Mouse (Mus musculus) midbrain, embryonic 15.5 days (tissue): ENCODE results near the gene Tbl2. TPM values are rescaled to one million over a fixed set of nuclear protein-coding genes. Genes with fewer than 3 reads are reported as not detected.

Experiments
- ATAC-seq: fragments of 200-750 bp; cut with Nextera tagmentation; replicated peaks from 2 replicates; pipeline ENCODE4 v1.8.0; 2017; ENCODE audit warnings: moderate TSS enrichment
- H3K27ac ChIP-seq: fragments of 300-500 bp; sonication (generic); 2 replicates; pipeline ENCODE4 v1.5.1; 2015; ENCODE audit warnings: mild to moderate bottlenecking, inconsistent platforms
- H3K27me3 ChIP-seq: fragments of 300-500 bp; sonication (generic); replicated peaks from 2 replicates; pipeline ENCODE4 v1.6.1; 2015; ENCODE audit warnings: inconsistent platforms
- H3K36me3 ChIP-seq: fragments of 300-500 bp; sonication (generic); replicated peaks from 2 replicates; pipeline ENCODE4 v1.6.1; 2015; ENCODE audit warnings: inconsistent platforms
- H3K4me1 ChIP-seq: fragments of 300-500 bp; sonication (generic); 2 replicates; pipeline ENCODE4 v1.6.1; 2015; ENCODE audit warnings: inconsistent platforms
- H3K4me2 ChIP-seq: fragments of 300-500 bp; sonication (generic); 2 replicates; pipeline ENCODE4 v1.6.1; 2015; ENCODE audit warnings: inconsistent platforms, mild to moderate bottlenecking, moderate library complexity
- H3K4me3 ChIP-seq: fragments of 300-500 bp; sonication (generic); 2 replicates; pipeline ENCODE4 v1.5.1; 2015; ENCODE audit warnings: mild to moderate bottlenecking, inconsistent platforms
- H3K9ac ChIP-seq: fragments of 300-500 bp; sonication (generic); 2 replicates; pipeline ENCODE4 v1.6.1; 2015; ENCODE audit warnings: mild to moderate bottlenecking, inconsistent platforms
- H3K9me3 ChIP-seq: fragments of 300-500 bp; sonication (generic); 2 replicates; pipeline ENCODE4 v1.6.1; 2016; ENCODE audit warnings: inconsistent platforms
- WGBS: fragments of 180-500 bp; shearing (Covaris S2); methylation state at CpG from one replicate; pipeline ENCODE4 v1.1.7; 2015; ENCODE audit warnings: mixed read lengths; 5-methylcytosine and 5-hydroxymethylcytosine counted together
- polyA plus RNA-seq: library from polyadenylated mRNA; unstranded; fragments of >200 nt; fragmentation: Nextera tagmentation; extraction: Ambion mirVana; gene quantifications from 2 replicates; pipeline ENCODE4 v1.2.1, GENCODE M21; 2015

Gene Tbl2
- polyA plus RNA-seq, 1 experiment from 2014 or later, result 13.2 TPM

DNA sequence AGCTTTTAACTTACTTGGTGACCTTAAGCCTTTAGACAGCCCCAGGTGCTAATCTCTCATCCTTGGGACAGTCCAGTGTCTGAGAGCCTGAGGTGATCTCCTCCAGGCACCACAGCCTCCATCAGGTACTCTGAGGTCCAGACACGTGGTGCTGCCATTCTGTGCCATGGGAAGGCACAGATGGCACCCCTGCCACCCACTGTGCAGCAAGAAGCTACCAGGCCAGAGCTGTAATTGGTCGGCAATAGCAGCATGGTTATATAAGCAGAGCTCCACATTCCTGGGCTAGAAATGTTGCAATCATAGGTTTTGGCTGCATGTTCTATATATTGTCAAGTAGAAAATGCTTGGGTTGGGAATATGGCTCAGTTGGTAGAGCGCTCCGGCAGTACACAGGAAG lies 29.5 kb downstream of the Tbl2 start:
- Histone ChIP-seq H3K9me3 (no peaks in the 10 kb centered on the region), H3K9ac (no peak overlapping the region), H3K4me1 (no peaks in the 10 kb centered on the region), H3K27me3 (no peaks in the 10 kb centered on the region), H3K4me2 (no peak overlapping the region), H3K4me3 (no peak overlapping the region), H3K27ac (no peak overlapping the region), H3K36me3 (peaks cover 63% of the 10 kb centered on the region)
- no peak for ATAC-seq
- WGBS, result 91% methylated on average over 4 of the region's 4 CpGs

DNA sequence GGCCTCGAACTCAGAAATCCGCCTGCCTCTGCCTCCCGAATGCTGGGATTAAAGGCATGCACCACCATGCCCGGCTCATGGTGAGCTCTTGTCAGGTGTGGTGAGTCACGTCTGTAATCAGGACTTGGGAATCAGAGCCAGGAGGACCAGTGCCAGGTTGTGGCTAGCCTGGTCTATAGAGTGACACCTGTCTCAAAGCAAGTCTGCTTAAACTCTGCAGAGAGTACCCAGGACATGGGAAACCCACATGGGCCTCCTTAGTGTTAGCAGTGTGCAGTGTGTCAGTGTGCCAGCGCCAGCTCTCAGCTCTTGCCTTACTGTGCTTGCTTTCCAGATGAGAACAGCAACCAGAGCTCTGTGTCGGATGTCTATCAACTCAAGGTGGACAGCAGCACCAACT lies 30.2 kb downstream of the Tbl2 start:
- Histone ChIP-seq H3K36me3 (peaks cover 59% of the 10 kb centered on the region), H3K4me1 (no peaks in the 10 kb centered on the region), H3K4me2 (no peak overlapping the region), H3K9ac (no peak overlapping the region), H3K9me3 (no peaks in the 10 kb centered on the region; the same call in 1 of the 2 replicates), H3K27me3 (no peaks in the 10 kb centered on the region), H3K27ac (no peak overlapping the region), H3K4me3 (no peak overlapping the region)
- ATAC-seq, result no peak
- WGBS, result 94% methylated on average over 7 of the region's 7 CpGs

DNA sequence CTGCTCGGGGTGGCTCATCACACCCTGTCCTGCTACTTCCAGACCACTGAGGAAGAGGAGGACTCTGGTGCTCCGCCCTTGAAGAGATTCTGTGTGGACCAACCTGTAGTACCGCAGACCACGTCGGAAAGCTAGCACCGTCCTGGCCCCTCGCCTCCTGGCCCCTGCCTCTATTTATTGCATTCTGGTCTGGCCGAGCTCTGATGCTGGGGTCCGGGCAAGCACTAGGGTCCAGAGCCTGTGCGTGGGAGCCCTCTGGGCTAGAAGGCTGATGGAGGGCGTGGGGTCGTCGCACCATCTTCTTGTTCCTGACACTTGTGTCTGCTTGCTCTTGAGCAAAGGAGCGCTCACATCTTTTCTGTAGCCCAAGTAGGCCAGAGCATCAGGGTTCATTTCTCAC lies 31.3 kb downstream of the Tbl2 start:
- Histone ChIP-seq H3K9me3 (no peaks in the 10 kb centered on the region; the same call in 1 of the 2 replicates), H3K9ac (no peak overlapping the region), H3K27ac (no peak overlapping the region), H3K4me2 (no peak overlapping the region), H3K27me3 (no peaks in the 10 kb centered on the region), H3K4me3 (no peak overlapping the region), H3K4me1 (no peaks in the 10 kb centered on the region), H3K36me3 (peaks cover 54% of the 10 kb centered on the region)
- ATAC-seq, result no peak
- WGBS, result 94% methylated on average over 14 of the region's 14 CpGs

DNA sequence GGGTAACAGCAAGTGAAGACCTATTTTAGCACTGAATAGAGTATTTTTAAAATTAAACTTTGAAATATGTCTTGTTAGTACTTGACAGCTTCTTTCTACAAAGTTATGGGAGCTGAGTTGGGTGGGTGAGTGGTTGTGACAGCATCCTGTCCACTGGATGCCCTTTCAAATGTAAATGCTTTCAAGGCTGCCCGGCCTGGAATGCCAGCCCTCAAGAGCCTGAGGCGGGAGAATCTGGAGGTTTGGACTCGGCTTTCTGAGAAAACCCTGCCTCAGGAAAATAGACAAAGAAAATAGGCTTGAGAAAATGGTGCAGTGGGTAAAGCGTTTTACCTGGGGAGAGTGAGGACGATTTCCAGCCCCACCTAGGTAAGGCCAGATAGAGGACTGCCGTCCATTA lies 32.3 kb downstream of the Tbl2 start:
- Histone ChIP-seq H3K9me3 (no peaks in the 10 kb centered on the region; the same call in 1 of the 2 replicates), H3K27me3 (no peaks in the 10 kb centered on the region), H3K9ac (no peak overlapping the region), H3K4me2 (no peak overlapping the region), H3K27ac (no peak overlapping the region), H3K36me3 (peaks cover 46% of the 10 kb centered on the region), H3K4me1 (no peaks in the 10 kb centered on the region), H3K4me3 (no peak overlapping the region)
- WGBS, result 70% methylated on average over 6 of the region's 6 CpGs
- ATAC-seq, result no peak

DNA sequence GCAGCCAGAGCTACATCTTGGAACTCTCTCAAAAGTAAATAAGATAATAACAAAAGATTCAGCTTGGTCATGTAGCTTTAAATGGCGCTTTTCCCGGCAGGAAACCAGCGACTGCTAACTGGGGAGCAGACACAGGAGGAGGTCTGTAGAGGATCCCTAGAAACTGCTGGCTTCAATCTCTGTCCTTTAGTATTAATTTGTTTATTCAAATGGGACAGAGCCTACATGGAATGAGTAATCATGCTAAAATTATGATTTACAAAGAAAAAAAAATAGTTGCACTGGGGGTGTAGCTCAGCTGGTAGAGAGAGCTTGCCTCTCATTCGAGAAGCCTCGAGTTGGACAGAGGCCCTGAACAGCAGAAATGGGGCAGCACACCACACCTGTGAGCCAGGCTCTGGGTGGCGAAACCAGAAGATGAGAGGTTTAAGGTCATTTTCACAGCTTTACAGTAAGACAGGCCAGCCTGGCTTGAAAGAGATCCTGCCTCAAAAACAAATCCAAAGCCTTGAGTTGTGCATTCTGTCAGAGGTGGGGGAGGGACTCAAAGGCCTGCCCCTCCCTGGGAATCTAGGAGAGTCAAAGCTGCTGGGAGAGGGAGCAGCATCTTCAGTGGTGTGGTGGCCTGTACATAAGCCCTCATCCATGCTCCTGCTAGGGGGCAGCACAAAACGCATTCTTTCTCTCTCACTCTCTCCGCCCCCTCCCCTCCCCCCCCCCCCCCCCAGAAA lies 33.8 kb downstream of the Tbl2 start:
- Histone ChIP-seq H3K27ac (no peak overlapping the region), H3K27me3 (no peaks in the 10 kb centered on the region), H3K9me3 (no peaks in the 10 kb centered on the region; the same call in 1 of the 2 replicates), H3K4me1 (peaks cover 3% of the 10 kb centered on the region; the same call in 1 of the 2 replicates), H3K36me3 (peaks cover 39% of the 10 kb centered on the region), H3K4me3 (no peak overlapping the region), H3K4me2 (no peak overlapping the region), H3K9ac (no peak overlapping the region)
- no peak for ATAC-seq
- 70% methylated on average over 8 of the region's 8 CpGs for WGBS

DNA sequence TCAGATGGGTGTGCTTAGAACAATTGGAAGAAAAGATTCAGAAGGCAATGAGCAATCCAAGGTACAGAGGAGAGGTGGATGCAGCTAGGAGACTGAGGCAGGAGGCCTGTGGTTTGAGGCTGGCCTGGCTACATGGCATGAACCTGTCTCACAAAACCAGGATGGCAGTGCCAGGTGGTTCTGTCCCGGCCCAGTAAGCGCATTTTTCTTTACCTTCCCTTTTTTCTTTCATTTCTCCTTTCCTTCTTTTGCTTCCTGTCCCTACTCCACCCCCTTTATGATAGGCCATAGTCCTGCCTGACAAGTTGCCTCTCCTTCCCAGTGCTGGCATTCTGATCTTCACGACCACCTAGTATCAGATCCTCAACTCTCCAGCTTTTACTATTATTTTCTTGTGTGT lies 35.6 kb downstream of the Tbl2 start:
- ATAC-seq, result no peak
- H3K4me3 ChIP-seq, result no peak overlapping the region
- peaks cover 20% of the 10 kb centered on the region for H3K4me1 ChIP-seq
- no peaks in the 10 kb centered on the region; the same call in 1 of the 2 replicates for H3K9me3 ChIP-seq
- WGBS, result 96% methylated on average over 3 of the region's 3 CpGs
- no peak overlapping the region for H3K9ac ChIP-seq
- H3K27ac ChIP-seq, result no peak overlapping the region
- peaks cover 25% of the 10 kb centered on the region for H3K36me3 ChIP-seq
- no peaks in the 10 kb centered on the region for H3K27me3 ChIP-seq
- H3K4me2 ChIP-seq, result no peak overlapping the region

DNA sequence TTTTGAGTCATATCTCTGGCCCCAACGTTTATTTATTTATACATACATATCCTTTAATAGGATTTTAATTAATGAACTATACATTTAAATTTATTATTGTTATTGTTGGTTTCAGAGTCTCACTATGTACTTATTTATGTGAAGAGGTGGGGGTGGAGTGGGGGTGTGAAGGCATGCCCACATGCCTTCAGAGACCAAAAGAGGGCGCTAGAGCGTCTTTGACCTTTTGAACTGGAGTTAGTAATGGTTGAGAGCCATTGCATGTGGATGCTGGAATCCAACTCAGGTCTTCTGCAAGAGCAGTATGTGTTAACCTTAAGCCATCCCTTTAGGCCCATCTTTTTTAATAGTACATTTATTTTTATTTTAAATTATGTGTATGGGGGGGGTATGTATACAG lies 36.1 kb downstream of the Tbl2 start:
- Histone ChIP-seq H3K27ac (no peak overlapping the region), H3K4me3 (no peak overlapping the region), H3K4me2 (no peak overlapping the region), H3K27me3 (no peaks in the 10 kb centered on the region), H3K9ac (no peak overlapping the region), H3K36me3 (peaks cover 20% of the 10 kb centered on the region), H3K4me1 (peaks cover 26% of the 10 kb centered on the region), H3K9me3 (no peaks in the 10 kb centered on the region; the same call in 1 of the 2 replicates)
- no peak for ATAC-seq
- 34% methylated on average over 3 of the region's 3 CpGs for whole genome bisulfite sequencing

DNA sequence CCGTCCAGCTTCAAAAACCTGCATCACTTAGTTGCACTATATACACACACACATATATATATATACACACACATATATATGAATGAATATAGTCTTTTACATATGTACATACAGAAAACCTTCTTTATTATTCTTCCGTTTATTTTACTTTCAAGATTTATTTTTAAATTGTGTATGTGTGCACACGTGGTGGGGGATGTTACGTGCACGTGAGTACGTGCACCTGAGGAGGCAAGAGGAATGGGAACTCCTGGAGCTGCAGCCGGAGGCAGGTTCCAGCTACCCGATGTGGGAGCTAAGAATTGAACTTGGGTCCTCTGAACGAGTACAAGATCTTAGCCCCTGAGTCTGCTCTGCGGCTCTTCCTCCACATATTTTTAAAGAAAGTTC lies 36.8 kb downstream of the Tbl2 start:
- Histone ChIP-seq H3K4me1 (peaks cover 27% of the 10 kb centered on the region), H3K27ac (peak overlapping the region; percentile 93), H3K9me3 (no peaks in the 10 kb centered on the region; the same call in 1 of the 2 replicates), H3K4me3 (peak overlapping the region; percentile 93), H3K9ac (peak overlapping the region; percentile 30), H3K36me3 (peaks cover 13% of the 10 kb centered on the region), H3K4me2 (peak overlapping the region; percentile 65), H3K27me3 (no peaks in the 10 kb centered on the region)
- 24% methylated on average over 10 of the region's 10 CpGs for WGBS
- ATAC-seq, result peak; percentile 11

DNA sequence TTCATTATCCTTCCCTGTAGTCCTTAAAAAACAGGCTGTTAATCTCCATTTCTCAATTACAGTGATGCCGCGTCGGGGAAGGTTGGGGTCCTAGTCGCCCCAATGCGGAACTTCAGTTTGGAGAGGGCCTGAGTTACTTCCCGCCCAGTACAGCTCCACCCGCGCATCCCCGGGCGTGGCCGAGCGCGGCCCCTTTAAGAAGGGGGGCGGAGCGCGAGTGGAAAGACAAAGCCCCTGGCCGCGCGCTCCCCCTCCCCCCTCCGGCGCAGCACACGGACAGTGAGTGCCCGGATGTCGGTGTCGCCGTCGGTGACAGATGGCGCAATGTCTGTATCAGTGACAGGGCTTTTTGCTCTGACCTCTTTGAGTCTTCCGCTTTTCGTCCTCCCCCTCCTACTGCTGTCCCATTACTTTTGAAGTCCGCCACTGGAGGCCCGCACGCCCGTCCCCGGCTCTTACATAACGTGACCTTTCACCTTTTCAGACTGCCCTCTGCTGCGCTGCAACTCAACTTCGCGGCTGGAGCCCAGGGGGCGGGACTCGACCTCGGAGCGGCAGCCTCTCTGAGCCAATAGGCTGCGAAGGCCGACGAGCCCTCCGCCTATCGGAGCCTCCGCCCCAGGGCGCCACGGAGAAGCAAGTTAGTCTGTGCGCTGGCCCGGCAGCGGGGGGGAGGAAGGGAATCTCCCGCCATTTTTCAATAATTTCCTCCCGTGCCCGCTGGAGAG lies 37.3 kb downstream of the Tbl2 start, which contains the start of gene Baz1b:
Baz1b (plus strand) TSS at position 644 of the 728 bp plus-strand sequence.
- H3K27ac ChIP-seq, result peak within 1 kb of the TSS; percentile 93

DNA sequence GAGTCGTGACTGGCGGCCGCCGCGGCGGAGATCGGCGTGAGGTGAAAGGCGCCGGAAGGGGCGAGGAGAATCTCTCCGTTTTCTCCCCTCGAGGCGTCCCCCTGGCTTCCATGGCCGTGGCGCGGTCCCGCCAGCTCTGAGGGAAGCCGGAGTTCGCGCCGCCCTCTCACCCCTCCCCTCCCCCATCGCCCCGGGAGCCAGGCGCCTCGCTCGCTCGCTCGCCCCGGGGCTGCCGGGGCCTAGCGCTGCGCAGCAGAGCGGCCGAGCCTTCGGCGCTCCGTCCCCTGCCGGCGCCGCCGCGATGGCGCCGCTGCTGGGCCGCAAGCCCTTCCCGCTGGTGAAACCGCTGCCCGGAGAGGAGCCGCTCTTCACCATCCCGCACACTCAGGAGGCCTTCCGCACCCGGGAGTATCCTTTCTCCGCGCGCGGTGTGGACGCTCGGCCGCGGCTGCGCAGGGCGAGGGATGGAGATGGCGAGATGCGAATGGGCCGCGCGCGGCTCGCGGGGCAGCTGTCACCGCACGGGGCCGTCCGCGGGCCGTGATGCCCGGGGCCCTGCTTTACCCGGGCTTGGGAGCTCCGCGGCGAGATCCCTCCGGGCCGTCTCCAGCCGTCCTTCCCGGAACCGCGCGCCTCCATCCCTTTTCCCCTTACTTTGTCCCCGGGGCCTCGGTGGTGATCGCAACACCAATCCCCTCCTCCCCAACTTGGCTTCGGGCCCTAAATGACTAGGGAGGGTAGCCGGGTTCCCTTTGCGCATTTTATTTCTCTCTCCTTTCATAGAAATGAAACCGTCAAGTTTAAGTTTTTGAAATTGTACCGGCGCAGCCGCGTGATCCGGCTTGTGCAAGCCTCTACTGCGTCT lies 38.1 kb downstream of the Tbl2 start:
- H3K27me3 ChIP-seq, result no peaks in the 10 kb centered on the region
- H3K9ac ChIP-seq, result peak overlapping the region; percentile 85
- peaks cover 5% of the 10 kb centered on the region; the same call in 1 of the 2 replicates for H3K36me3 ChIP-seq
- no peaks in the 10 kb centered on the region; the same call in 1 of the 2 replicates for H3K9me3 ChIP-seq
- H3K4me2 ChIP-seq, result peak overlapping the region; percentile 65
- WGBS, result under 1% methylated on average over 84 of the region's 102 CpGs
- H3K4me3 ChIP-seq, result peak overlapping the region; percentile 93
- peaks cover 37% of the 10 kb centered on the region for H3K4me1 ChIP-seq
- peak; percentile 62 for ATAC-seq
- H3K27ac ChIP-seq, result peak overlapping the region; percentile 93

More for the DNA sequence above, 37.3 kb downstream of the Tbl2 start, which contains the start of gene Baz1b:
- Histone ChIP-seq H3K9me3 (no peaks in the 10 kb centered on the region; the same call in 1 of the 2 replicates), H3K27me3 (no peaks in the 10 kb centered on the region), H3K9ac (peak within 1 kb of the TSS; percentile 85), H3K36me3 (peaks cover 10% of the 10 kb centered on the region), H3K4me3 (peak within 1 kb of the TSS; percentile 93), H3K4me1 (peaks cover 31% of the 10 kb centered on the region), H3K4me2 (peak within 1 kb of the TSS; percentile 65)
- ATAC-seq, result peak; percentile 98
- under 1% methylated on average over 56 of the region's 57 CpGs for WGBS

DNA sequence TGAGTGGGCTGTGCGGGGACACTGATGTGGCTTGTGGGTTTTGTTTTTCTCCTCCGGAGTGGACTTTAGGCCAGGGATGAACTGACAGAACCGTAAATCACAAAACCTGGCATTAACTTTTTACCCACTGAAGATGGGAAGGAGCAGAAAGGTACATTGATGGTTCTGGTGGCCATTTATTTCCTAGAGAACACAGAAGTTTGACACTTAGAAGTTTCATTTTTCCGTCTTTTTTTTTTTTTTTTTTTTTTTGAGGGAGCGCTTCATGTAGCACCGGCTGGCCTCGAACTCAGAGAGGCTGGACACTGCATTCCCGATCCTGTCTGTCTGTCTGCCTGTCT lies 38.7 kb downstream of the Tbl2 start:
- ATAC-seq, result no peak
- Histone ChIP-seq H3K9ac (peak overlapping the region; percentile 85), H3K9me3 (no peaks in the 10 kb centered on the region; the same call in 1 of the 2 replicates), H3K4me1 (peaks cover 42% of the 10 kb centered on the region), H3K4me2 (peak overlapping the region; percentile 65), H3K27ac (peak overlapping the region; percentile 93), H3K36me3 (no peaks in the 10 kb centered on the region), H3K4me3 (peak overlapping the region; percentile 93), H3K27me3 (no peaks in the 10 kb centered on the region)
- WGBS, result 4% methylated on average over 8 of the region's 8 CpGs
